Mouse (Mus musculus) WW6 (cell line): ENCODE data around the gene Adamts8.
A peak's percentile ranks its signal among the peaks of the same experiment; 100 is the strongest.

Source experiments
- DNase-seq: peaks from one replicate; pipeline ENCODE4 v3.0.0-alpha.2; 2013; ENCODE audit warnings: low read depth, low spot score

Adamts8 gene

GRCm38 (mm10) chr9:30980467-30980866 is 38.1 kb downstream of the Adamts8 start:
- no peak for DNase-seq

- DNase-seq, result no peak
Measured at GRCm38 (mm10) chr9:30985782-30986181, 43.4 kb downstream of the Adamts8 start.

GRCm38 (mm10) chr9:30993106-30993505 is 50.7 kb downstream of the Adamts8 start:
- no peak for DNase-seq

- no peak for DNase-seq
Measured at GRCm38 (mm10) chr9:30996590-30997562, 54.5 kb downstream of the Adamts8 start.

GRCm38 (mm10) chr9:31000641-31001040 is 58.3 kb downstream of the Adamts8 start:
- DNase-seq, result no peak

GRCm38 (mm10) chr9:31002528-31002927 is 60.2 kb downstream of the Adamts8 start:
- DNase-seq, result no peak

GRCm38 (mm10) chr9:31009334-31009733 is 67.0 kb downstream of the Adamts8 start:
- DNase-seq, result no peak

- peak; percentile 38 for DNase-seq
Measured at GRCm38 (mm10) chr9:31010040-31010439, 67.7 kb downstream of the Adamts8 start.

GRCm38 (mm10) chr9:31010749-31011148 is 68.4 kb downstream of the Adamts8 start:
- no peak for DNase-seq

- no peak for DNase-seq
Measured at GRCm38 (mm10) chr9:31011533-31011932, 69.2 kb downstream of the Adamts8 start.

GRCm38 (mm10) chr9:31012674-31013073 is 70.3 kb downstream of the Adamts8 start:
- peak; percentile 26 for DNase-seq

- no peak for DNase-seq
Measured at GRCm38 (mm10) chr9:31013415-31013814, 71.1 kb downstream of the Adamts8 start.
